Mouse (Mus musculus) ES-Bruce4 (cell line): Measurements from ENCODE around the gene Cstf3. TPM values are rescaled to one million over a fixed set of nuclear protein-coding genes. Genes with fewer than 3 reads are reported as not detected.

ENCODE experiments used
- H3K27ac ChIP-seq: 2 replicates; pipeline ENCODE4 v1.5.1; 2012; ENCODE audit warnings: low read length, inconsistent platforms; ENCODE audit not compliant: insufficient read depth
- H3K27me3 ChIP-seq: 2 replicates; pipeline ENCODE4 v1.6.1; 2012; ENCODE audit warnings: mild to moderate bottlenecking, low read length, inconsistent platforms; ENCODE audit not compliant: control insufficient read depth, poor library complexity, insufficient read depth, severe bottlenecking
- H3K36me3 ChIP-seq: 2 replicates; pipeline ENCODE4 v1.6.1; 2012; ENCODE audit warnings: inconsistent platforms, mild to moderate bottlenecking, low read length, moderate library complexity; ENCODE audit not compliant: control insufficient read depth, poor library complexity, insufficient read depth, severe bottlenecking
- H3K4me1 ChIP-seq: one replicate; pipeline ENCODE4 v1.8.1; 2011; ENCODE audit warnings: low read length; ENCODE audit not compliant: control insufficient read depth, insufficient read depth
- H3K4me3 ChIP-seq: 2 replicates; pipeline ENCODE4 v1.5.1; 2011; ENCODE audit warnings: low read depth, mild to moderate bottlenecking, low read length
- H3K9ac ChIP-seq: 2 replicates; pipeline ENCODE4 v1.6.1; 2012; ENCODE audit warnings: low read depth, mild to moderate bottlenecking, inconsistent platforms; ENCODE audit not compliant: poor library complexity, severe bottlenecking
- H3K9me3 ChIP-seq: replicated peaks from 2 replicates; pipeline ENCODE4 v1.6.1; 2012; ENCODE audit warnings: mild to moderate bottlenecking, low read length, inconsistent platforms; ENCODE audit not compliant: control insufficient read depth, poor library complexity, insufficient read depth, severe bottlenecking
- CTCF ChIP-seq: IDR thresholded peaks from one replicate; pipeline ENCODE4 v1.8.1; 2011; ENCODE audit warnings: low read depth, low read length
- EP300 ChIP-seq: IDR thresholded peaks from 2 replicates; pipeline ENCODE4 v1.6.1; 2011; ENCODE audit warnings: low read depth, low read length; ENCODE audit not compliant: insufficient read depth
- POLR2A ChIP-seq: IDR thresholded peaks from one replicate; pipeline ENCODE4 v1.8.1; 2011; ENCODE audit warnings: low read length; ENCODE audit not compliant: insufficient read depth
- polyA plus RNA-seq: library from polyadenylated mRNA; stranded (reverse); fragments of >200 nt; gene quantifications from 2 replicates; pipeline ENCODE4 v1.2.4, GENCODE M21; 2011; ENCODE audit warnings: low read depth; ENCODE audit not compliant: missing spikeins, insufficient read depth, insufficient read length

Cstf3 gene
- polyA plus RNA-seq, 1 experiment, result 85.7 TPM

GRCm38 (mm10) chr2:104690720-104691119 is 100.4 kb downstream of the Cstf3 start:
- Histone ChIP-seq H3K4me3 (no peak overlapping the region), H3K9me3 (no peaks in the 10 kb centered on the region), H3K9ac (no peak overlapping the region), H3K4me1 (no peaks in the 10 kb centered on the region), H3K27ac (no peak overlapping the region), H3K36me3 (no peaks in the 10 kb centered on the region), H3K27me3 (no peaks in the 10 kb centered on the region)
- TF ChIP-seq POLR2A (no peak), CTCF (no peak), EP300 (no peak)

- Histone ChIP-seq H3K27ac (no peak overlapping the region), H3K4me1 (no peaks in the 10 kb centered on the region), H3K27me3 (no peaks in the 10 kb centered on the region), H3K4me3 (no peak overlapping the region), H3K36me3 (no peaks in the 10 kb centered on the region), H3K9me3 (no peaks in the 10 kb centered on the region), H3K9ac (no peak overlapping the region)
- TF ChIP-seq POLR2A (no peak), EP300 (no peak), CTCF (no peak)
Measured at GRCm38 (mm10) chr2:104692551-104692950, 102.2 kb downstream of the Cstf3 start.

GRCm38 (mm10) chr2:104699659-104700058 is 109.3 kb downstream of the Cstf3 start:
- no peaks in the 10 kb centered on the region for H3K36me3 ChIP-seq
- no peaks in the 10 kb centered on the region for H3K9me3 ChIP-seq
- H3K27ac ChIP-seq, result no peak overlapping the region
- no peaks in the 10 kb centered on the region for H3K27me3 ChIP-seq
- H3K4me1 ChIP-seq, result no peaks in the 10 kb centered on the region
- TF ChIP-seq EP300 (no peak), POLR2A (no peak), CTCF (no peak)
- H3K4me3 ChIP-seq, result no peak overlapping the region
- no peak overlapping the region for H3K9ac ChIP-seq

DNA sequence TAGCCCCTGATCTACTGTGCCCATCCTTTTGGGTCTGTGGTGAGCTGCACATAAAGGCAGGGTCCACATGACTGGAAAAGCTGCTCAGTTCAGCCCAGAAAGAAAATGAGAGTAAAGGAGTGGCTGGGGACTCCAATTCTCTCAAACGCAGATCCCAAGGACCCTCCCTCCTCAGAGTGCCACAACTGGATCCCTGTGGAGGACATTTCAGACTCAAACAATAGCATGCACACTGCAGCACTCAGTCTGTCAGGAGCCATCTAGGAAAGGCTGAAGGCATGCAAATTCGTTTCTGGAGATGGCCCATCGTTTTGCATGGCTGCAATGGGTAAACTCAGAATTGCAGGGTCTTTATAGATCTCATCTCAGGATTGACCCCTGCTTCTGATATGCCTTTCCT is 112.8 kb downstream of the Cstf3 start:
- Histone ChIP-seq H3K27ac (no peak overlapping the region), H3K4me3 (no peak overlapping the region), H3K9ac (no peak overlapping the region), H3K36me3 (no peaks in the 10 kb centered on the region), H3K27me3 (no peaks in the 10 kb centered on the region), H3K9me3 (no peaks in the 10 kb centered on the region), H3K4me1 (no peaks in the 10 kb centered on the region)
- TF ChIP-seq CTCF, result no peak
- no peak for TF ChIP-seq POLR2A
- TF ChIP-seq EP300, result no peak

DNA sequence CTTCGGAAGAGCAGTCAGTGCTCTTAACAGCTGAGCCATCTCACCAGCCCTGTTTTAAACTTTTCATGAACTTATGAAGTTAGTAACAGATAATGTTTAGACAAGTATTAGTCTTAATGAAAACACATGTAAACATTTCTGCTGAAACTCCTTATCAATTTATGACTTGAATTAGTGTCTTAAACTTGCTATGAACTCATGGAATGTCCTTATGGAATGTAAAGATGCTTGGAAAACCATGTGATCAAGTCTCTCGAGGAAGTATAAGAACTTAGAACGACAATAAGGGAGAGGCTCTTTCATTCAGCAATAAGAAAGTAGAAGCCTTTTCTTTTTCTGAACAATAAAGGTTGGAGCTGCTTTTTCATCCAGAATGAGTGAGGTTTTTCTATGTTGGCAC is 114.0 kb downstream of the Cstf3 start:
- H3K4me3 ChIP-seq, result no peak overlapping the region
- no peaks in the 10 kb centered on the region for H3K4me1 ChIP-seq
- TF ChIP-seq POLR2A (no peak), CTCF (no peak), EP300 (no peak)
- H3K9me3 ChIP-seq, result no peaks in the 10 kb centered on the region
- H3K27ac ChIP-seq, result no peak overlapping the region
- H3K36me3 ChIP-seq, result no peaks in the 10 kb centered on the region
- no peak overlapping the region for H3K9ac ChIP-seq
- H3K27me3 ChIP-seq, result no peaks in the 10 kb centered on the region

- H3K27me3 ChIP-seq, result no peaks in the 10 kb centered on the region
- H3K9ac ChIP-seq, result no peak overlapping the region
- H3K9me3 ChIP-seq, result no peaks in the 10 kb centered on the region
- H3K4me3 ChIP-seq, result no peak overlapping the region
- H3K36me3 ChIP-seq, result no peaks in the 10 kb centered on the region
- TF ChIP-seq POLR2A, result no peak
- TF ChIP-seq CTCF, result no peak
- TF ChIP-seq EP300, result no peak
- H3K27ac ChIP-seq, result no peak overlapping the region
- no peaks in the 10 kb centered on the region for H3K4me1 ChIP-seq
Measured at GRCm38 (mm10) chr2:104709786-104710337, 119.5 kb downstream of the Cstf3 start.
